Mouse (Mus musculus) frontal cortex, postnatal 10 days (tissue): ENCODE measurements around the gene Tctn1.

Experiments used
- DNase-seq, 2 experiments: peaks; one replicate each; pipeline ENCODE4 v3.0.0; 2022; ENCODE audit warnings: low spot score in 2 of 2, mixed read lengths in 1 of 2

Gene Tctn1

DNA sequence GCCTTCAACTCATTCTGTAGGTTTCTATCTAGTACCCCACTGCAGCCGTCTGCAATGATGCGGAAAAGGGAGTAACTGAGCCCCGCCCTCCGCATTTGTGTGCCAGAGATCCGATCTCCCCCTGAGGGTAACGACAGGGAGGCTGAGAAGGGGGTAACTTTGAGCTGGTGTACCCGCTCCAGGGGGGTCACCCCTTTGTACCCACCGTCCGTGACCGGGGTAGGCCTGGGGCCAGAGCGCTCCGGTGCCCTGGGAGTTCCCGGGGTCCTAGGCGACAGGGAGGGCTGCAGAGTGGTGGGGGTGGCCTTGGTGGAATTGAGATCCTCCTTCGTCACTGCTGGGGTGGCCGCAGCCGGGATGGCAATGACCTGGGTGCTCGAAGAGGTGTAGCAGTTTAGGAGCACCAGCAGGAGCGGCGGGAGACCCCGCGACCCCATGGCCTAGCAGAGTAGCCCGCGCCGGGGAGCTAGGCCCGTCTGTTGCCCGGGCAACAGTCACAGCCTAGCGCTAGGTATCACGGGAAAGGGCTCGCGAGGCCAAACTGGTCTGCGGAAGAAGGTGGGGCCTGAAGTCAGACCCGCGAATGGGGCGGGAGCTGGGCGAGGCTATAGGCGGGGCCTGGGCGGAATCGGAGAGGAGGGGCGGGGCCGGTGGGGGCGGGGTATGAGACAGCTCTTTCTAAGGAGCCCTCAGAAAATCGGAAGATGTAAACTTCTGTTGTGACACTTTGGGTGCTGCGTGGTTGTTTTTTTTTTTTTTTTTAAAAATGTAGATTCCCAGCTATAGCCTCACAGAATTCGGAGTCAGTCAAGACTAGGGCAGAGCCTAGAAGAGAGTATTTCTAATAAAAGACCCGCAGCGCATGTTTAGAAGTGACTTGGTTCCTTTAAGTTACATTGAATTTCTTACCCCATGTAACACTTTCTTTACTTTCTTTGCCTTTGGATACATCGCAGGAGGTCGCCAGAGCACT is at the start of gene Tctn1:
Gene Tctn1 (minus strand): TSS at position 528 of the 973 bp plus-strand sequence.
- DNase-seq: peak; percentile 79 to 86

DNA sequence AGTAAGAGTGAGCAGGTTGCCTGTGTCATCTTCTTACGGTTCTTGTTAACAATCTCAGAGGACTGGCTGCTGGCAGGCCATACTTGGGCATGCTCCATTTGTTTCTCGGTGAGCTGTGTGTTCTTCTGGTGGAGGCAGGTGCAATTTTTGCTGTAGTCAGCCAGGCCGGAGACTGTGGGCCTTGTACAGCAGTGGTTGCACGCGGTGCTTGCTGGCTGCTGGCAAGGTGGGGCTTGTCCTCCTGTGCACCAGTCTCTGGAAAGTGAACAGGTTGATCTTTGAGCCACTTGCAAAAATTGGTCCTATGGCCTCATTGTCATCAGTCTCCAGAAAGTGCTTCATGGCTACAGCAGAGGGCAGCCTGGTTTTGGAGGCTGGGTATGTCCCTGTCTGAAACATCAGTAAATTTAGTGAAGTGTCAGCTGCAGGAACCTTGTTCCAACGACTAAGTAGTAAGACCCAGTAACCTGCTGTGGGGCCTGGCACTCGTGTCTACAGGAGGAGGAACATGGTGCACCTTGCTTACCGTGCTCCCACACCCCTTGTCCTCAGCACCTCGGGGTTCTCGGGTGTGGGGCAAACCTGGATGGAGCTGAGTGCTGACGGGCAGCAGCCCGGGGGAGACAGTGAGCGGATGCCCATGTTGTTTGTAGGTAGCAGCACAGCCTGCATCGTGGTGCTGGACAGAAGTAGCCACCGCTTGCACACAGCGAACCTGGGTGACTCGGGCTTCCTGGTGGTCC is 48.9 kb upstream of the Tctn1 start:
- no peak for DNase-seq

DNA sequence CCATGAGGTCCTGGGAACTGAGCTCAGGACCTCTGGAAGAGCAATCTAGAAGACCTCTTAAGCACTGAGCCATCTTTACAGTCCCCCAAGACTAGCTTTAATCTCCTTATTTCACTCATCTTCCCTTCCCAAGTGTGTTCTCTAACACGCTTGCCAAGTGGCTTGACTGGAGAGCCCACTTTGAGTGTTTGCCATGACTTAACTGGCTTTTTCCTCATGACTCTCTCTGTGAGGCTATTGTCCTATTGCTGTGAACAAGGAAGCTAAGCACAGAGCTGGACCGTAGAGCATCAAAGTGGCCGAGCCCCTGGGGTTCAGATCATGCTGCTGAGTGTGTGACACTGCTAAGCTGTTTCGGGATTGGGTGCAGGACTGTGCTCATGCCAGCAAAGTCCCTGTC is 48.1 kb upstream of the Tctn1 start:
- DNase-seq: no peak

DNA sequence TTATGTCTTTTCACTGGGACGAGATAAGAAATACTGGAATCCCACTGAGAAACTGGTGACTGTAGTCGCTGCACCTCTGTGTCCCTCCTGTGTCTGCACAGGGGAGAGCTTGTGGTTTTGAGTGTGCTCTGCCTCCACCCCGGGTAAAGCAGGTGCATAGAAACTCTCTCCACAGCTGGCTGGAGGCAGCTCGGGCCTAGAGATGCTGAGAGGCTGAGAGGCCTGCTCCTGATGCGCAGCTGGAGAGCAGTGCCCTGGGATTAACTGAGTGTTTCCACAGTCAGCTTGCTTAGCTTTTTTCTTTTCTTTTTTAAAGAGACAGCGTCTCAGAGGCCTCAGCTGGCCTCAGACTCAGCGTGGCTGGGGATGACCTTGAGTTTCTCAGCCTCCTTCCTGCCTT is 47.4 kb upstream of the Tctn1 start:
- DNase-seq: no peak

DNA sequence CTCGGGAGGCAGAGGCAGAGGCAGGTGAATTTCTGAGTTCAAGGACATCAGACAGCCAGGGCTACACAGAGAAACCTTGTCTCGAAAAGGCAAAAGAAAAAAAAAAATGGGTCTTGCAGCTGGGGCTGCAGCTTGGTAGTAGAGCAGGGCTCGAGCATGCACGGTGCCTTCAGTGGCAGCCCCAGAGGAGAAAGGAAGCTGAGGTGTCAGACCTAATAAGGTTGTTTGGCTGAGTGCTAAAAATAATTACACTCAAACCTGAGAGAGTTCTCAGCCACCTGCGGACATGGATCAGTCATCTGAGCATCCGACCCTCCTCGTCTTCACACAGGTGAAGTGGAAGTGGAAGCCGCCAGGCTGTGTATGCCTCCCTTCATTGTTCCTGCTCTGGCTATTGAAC is 46.4 kb upstream of the Tctn1 start:
- DNase-seq: no peak

DNA sequence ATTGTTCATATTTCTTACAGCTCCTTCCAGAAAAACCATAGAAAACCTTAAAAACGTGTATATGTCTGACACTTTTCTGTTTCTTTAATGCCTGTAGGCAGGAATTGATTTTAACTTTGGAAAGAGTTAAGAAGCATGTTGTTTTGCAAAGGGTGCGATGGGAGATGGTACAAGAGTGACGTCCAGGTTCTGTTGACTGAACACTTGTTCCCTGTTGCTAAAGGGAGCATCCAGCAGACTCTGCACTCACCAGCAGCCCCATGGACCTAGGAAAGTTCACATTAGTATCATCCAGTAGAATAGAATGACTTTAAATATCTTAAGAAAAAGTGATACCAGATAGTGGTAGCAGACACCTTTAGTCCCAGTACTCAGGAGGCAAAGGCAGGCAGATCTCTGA is 42.3 kb upstream of the Tctn1 start:
- DNase-seq: no peak

DNA sequence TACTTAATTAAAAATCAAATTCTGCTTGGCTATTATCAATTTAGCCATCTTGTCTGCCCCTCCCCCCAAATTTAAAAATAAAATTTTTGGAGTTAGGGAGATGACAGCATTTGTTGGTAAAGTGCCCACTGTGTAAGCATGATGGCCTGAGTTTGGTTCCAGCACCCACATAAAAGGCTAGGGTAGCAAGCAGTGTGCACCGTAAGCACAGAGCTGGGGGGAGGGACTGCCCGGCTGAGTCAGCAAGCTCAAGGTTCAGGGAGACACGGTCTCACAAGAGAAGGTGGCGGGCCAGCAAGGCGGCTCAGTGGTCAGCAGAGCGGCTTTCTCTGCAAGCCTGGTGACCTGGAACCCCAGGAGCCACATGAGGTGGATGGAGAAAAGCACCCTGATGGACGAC is 41.2 kb upstream of the Tctn1 start:
- no peak for DNase-seq

DNA sequence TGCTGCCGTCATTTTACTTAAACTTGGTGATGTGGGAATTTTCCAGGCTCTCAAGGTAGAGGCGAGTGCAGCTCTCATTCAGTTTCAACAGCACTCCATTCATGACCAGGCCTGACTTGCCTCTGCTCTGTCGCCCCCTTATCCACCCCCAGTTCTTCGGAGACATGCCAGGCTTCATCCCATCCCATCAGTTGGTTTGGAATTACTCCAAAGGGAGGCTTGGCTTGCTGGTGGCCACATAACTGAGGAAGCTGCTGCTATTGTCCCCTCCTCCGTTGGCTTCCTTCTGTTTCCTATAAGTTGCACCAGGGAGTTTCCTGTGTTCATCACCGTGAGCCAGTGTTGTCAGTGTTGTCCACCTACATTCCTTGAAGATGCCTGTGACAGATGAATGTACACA is 40.3 kb upstream of the Tctn1 start:
- DNase-seq: no peak

DNA sequence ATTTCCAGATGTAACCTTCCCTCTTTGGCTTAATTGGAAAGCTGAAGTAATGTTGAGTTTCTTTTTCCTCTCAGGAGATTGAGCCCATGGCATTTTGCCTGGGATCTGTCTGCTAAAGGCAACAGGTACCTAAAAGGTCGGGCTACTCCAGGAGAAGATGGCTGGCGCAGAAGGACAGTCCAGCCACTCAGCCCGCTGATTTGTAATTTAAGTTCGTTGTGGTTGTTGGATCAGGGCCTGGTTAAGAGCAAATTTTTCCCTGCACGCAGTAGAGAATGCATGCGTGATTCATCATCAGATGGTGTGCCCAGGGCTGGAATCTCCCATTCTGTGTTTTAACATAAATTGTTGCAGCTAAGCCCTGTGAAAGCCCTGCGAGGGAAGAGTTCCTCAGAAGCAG is 39.7 kb upstream of the Tctn1 start:
- DNase-seq: no peak

DNA sequence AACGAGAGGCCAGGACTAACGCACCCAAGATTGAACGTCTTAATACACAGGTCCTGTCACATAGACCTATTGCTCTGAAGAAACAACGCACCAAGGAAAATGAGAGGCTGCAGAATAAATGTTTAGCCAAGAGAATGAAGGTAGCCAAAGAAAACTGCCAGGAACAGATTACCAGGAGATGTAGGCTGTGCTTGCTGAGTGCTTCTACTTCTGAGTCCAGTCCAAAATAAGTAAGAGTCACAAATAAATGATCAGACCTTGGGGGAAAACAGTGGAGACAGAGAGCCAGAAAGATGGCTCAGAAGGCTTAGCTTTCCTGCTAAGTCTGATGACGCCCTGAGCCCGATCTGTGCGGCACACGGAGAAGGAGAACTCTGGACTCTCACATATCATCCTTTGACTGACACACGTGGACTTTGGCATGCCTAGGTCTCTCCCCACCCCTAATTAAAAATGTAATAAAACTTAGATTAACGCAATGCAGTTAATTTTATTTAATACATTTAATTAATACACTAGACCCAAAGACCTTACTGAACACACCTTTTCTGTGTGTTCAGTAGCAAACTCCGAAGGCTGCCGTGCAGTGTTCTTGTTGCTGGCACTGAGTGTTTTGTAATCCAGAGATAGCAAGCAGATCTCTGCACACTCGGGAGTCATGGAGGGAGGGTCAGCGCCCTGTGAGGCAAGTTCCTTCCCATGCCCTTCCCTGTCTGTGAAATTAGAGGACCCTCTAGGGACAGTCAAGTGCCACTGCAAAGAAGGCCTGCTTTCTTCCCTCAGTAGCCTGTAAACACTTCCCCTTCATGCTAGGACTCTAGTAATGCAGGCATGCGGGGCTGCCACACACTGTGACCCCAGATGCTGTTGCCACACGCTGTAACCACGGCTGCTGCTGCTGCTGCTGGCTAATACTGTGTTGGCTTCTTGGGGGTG is 38.8 kb upstream of the Tctn1 start:
- no peak for DNase-seq

DNA sequence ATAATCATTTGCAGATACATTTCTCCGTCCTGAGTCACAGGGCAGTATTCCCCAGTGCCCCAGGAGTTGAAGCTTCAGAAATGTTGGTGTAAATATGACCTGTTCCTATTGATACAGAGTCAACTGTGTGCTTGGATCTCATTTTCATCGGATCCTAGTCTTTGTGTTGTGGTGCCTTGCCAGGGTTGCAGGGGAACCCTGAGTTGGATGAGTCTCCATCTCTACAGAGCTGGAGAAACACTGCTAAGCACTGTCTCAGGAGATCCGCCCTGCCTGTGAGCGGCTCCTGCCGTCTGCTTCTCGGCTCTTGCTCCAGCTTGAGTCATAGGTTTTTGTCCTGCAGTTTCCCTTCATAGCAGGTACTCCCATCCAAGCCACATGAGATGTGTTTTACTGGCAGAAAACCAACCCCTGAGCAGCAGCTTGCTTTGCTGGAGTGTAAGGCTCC is 35.8 kb upstream of the Tctn1 start:
- DNase-seq: no peak

DNA sequence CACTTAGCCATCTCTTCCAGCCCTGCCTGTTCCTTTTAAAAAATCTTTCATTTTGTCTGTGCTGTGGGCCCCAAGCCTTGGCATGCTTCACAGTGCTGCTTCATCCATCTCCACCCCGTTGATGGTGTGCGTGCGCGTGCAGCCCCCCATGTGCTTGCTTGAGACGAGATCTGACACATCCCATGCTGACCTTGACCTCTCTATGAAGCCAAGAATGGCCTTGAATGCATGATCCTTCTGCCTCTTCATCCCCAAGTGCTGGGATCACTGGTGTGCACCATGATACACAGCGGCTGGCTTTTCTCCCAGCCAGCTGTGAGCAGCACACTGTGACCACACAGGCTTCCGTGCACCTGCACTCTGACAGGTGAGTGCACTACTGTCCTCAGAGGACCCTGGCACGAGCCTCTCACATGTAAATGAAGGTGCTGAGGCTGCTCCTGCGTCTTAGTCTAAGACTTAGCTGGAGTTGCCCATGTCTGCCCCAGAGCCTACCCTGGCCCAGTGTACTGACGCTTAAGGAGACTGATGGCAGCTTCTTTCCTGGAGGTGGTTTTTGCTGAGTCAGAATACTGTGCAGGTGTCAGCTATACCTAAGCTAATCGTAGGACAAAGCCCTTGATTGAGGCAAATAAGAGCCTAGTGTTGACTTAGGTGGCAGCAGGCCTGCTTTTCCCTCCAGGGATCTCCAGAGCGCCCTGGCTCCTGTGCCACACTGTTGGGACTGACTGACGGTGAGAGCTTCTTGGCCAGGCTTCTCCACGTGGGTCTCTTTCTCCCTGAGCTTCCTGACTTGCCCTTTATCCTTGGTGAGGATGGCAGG is 31.1 kb upstream of the Tctn1 start:
- no peak for DNase-seq

DNA sequence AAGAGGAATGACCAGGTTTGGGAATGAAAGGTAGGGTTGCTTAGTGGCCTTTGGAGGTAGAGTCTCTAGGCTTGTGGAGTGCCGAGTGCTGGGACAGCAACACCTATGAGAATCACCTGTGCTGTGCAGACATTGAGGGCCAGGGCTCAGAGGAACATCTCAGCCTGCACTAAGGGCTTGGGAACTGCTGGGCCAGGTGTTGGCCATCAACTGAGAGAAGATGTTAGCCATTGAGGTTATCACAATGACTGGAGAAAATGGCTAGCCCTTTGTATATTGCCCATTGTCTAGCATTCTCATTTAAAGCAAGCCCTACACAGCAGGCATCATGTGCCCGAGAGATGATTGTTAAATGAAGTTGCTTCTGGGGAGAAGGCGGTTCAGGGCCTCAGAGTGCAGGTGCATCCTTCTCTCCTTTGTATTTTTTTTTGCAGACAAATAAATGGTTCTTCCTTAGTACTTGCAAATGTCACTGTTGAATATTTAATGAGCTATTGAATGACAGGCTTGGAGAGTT is 30.0 kb upstream of the Tctn1 start:
- DNase-seq: no peak

DNA sequence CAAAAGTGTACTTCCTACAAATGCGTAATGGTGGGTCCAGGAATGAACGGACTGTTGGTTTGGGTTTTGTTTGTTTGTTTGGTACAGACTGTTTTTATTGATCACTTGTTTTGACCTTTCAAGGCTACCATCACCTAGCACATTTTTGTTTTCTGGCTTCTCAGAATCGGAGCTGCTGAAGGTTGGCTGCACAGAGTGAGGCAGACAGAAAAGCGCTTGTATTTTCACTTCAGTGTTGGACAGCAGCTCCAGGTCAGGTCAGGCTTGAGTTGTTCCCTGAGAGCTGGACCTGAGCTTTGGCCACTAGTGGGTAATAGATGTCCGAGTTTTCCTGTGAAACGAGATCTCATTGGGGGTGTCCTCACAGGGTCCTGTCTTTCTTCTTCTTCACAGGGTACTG is 28.9 kb upstream of the Tctn1 start:
- no peak for DNase-seq

DNA sequence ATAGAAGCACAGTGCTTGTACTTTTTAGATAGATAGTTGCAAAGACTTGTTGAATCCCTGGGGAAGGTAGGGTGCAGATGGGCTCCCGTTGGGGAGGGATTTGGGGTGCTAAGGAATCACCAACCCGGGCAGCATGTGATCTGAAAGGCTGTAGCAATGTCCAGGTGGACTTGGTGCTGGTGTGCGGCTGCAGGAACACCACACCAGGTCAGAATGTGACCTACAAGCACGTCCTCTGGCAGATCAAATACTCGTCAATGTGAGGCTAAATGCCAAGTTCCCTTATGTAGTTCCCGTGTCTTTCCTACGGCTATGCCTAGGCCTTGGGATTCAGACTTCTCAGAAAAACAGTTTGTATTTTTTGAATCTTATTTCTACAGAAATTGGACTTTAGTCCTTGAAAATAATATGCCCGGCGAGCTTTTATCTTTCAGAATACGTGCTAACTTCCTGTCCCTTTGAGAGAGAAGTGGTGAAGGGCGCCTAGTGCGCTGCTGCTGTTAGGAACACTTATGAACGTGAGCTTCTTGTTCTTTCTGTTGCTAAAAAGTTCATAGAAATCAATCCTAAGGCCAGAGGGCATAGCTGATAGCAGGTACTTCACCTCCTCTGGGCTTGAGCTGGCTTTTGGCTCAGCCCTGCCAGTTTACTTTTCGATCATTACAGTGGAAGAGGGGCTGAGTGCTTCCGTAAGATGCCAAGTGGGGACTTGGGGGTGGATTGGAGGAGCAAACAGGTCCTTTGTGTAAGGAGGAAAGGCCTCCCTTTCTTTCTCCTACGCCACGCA is 27.5 kb upstream of the Tctn1 start:
- no peak for DNase-seq

DNA sequence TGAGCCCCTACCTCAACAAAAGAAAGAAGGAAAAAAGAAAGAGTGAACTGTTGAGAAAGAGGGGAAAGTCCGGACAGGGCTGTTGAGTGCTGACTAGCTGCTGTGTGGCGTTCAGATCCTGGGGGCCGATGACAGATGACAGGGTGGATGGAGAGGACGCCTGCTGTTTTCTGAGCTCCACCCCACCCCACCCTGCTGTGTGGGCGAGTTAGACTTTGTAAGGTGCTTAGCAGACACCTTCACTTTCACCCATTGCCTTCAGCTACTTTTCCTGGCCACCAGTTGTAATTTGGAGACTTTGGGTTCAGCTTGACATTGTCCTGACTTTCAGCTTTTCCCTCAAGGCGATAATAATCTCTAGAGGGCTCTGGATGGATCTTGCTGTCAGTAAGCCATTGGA is 26.9 kb upstream of the Tctn1 start:
- DNase-seq: no peak

DNA sequence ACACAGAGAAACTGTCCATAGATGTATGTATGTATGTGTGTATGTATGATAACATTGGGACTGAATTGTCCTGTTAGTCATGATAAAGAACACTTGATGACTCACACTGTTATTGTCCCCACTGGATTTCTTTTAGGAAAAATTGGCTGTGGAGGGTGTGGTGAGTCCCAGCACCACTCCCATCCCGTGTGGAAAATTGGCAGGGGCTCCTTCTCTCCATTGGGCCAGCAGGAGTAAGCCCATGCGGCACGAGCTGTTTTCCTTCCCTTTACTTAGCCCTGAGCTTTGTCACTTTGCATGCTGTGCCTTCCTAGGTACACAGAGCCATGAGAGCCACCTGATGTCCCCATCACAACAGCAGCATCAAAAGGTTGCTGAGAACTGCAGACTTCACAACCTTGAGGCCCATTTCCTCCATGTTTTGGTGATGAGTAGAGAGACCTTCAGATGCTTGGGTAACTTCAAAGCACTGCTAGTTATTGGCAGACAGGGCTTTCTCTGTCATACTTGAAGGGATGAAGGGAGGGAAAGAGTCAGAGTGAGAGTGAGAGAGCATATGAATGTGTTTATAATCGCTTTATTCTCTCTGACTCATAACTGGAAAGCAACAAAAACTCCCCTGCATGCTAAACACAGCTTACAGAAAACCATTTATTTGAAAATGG is 24.0 kb upstream of the Tctn1 start:
- DNase-seq: no peak

DNA sequence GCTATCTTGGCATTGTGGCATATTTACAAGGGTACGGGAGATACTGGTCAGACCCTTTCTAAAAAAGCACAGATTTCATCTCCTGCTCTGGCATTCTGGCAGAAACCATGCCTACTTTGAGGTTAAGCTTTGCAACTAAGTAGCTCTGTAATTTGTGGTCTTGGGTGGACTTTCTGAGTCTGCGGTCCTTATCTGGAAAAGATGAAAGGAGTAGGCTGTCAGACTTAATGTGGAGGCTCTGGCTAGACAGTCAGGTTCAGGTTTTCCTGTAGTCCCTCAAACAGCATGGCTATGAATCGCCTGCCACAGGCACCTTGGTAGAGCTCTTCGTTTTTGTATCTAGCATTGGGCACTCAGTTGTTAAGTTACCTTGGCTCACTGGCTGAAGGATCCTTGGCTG is 22.8 kb upstream of the Tctn1 start:
- no peak for DNase-seq

DNA sequence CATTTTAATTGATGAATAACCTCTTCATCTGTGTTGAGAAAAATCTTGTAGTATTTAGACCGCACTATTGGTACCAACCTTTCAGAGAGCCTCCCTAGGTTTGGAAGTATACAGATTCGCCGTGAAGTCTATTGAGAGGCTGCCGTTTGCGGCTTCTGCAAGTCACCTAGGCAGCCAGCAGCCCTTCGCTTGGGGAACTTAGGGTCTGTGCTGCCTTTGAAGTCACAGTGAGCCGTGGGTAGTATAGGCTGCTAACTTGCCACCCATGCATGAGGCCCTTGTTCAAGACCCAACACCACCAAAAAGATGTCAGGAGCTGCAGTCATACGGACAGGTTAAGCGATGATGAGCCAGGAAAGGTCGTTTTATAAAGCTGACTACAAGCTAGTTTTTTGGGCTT is 21.9 kb upstream of the Tctn1 start:
- DNase-seq: no peak
